ENCODE assay signal across 16 mouse cellular contexts in genomic region chr1:167262489-167263041, GRCm38 (mm10). TPM values are rescaled to one million over a fixed set of nuclear protein-coding genes. Genes with fewer than 3 reads are reported as not detected.
DNase-seq lines count a peak whose midpoint lies in the region; ATAC-seq and TF ChIP-seq lines count a peak whose summit lies in the region.
"Had no signal": no experiment of that assay in that cellular context is flagged by ENCODE, and none has a peak within 500 bp of the region (broad histone marks: within the 10 kb centered on the region; RNA-seq: fewer than 3 reads in every experiment).

No protein-coding gene starts in this region.

- H3K9ac ChIP-seq in heart, postnatal 0 days (replicated peaks; ENCODE audit: low read depth, low read length) = 0 out of 2 replicates have a peak overlapping the region, but pooled peaks have one; percentile 10
- H3K9ac ChIP-seq in stomach, embryonic 15.5 days = no peak overlapping the region
- H3K9ac ChIP-seq: forebrain, embryonic 13.5 days; hindbrain, embryonic 15.5 days; liver, embryonic 15.5 days; neural tube, embryonic 12.5 days had no signal

- no peak overlapping the region for H3K4me2 ChIP-seq in heart, postnatal 0 days (ENCODE audit: low read depth, low read length)
- H3K4me2 ChIP-seq in stomach, embryonic 15.5 days = no peak overlapping the region
- H3K4me2 ChIP-seq: forebrain, embryonic 13.5 days; hindbrain, embryonic 15.5 days; liver, embryonic 15.5 days; neural tube, embryonic 12.5 days had no signal

- TF ChIP-seq EP300 in heart, postnatal 0 days (IDR thresholded peaks at IDR 0.05; ENCODE audit: low read depth) = no peak

- DNase-seq in cerebellum, adult 18-20 months = peak; percentile 47 to 53
- DNase-seq in cerebellum, adult 8-10 months = no peak
- no peak for DNase-seq in heart, postnatal 0 days (ENCODE audit: low spot score)
- DNase-seq in heart, adult 9 months (ENCODE audit: low spot score in 2 of 2) = no peak
- no peak for DNase-seq in ovary, postnatal 10 days (ENCODE audit: low spot score)
- DNase-seq: adrenal gland, postnatal 25 days; embryo, embryonic 11 days; right cerebral cortex, postnatal 25 days; thymus, postnatal 36 days had no signal

- no peak overlapping the region for H3K4me3 ChIP-seq in heart, postnatal 0 days (ENCODE audit: low read depth, low read length)
- H3K4me3 ChIP-seq in brown adipose tissue, adult 24 weeks (ENCODE audit: insufficient read depth, low read depth, low read length) = no peak overlapping the region
- H3K4me3 ChIP-seq in stomach, embryonic 15.5 days (replicated peaks) = no peak overlapping the region
- H3K4me3 ChIP-seq: forebrain, embryonic 13.5 days; hindbrain, embryonic 15.5 days; liver, embryonic 15.5 days; neural tube, embryonic 12.5 days had no signal

- no peaks in the 10 kb centered on the region for H3K27me3 ChIP-seq in heart, postnatal 0 days (ENCODE audit: control insufficient read depth, insufficient read depth, low read length)
- H3K27me3 ChIP-seq in stomach, embryonic 15.5 days (replicated peaks) = no peaks in the 10 kb centered on the region
- H3K27me3 ChIP-seq: forebrain, embryonic 13.5 days; hindbrain, embryonic 15.5 days; liver, embryonic 15.5 days; megakaryocyte, embryonic 14.5 days; neural tube, embryonic 12.5 days had no signal

- H3K27ac ChIP-seq in heart, postnatal 0 days (ENCODE audit: low read depth) = peak overlapping the region; percentile 34
- peak overlapping the region; percentile 4; the same call in 1 of the 2 replicates for H3K27ac ChIP-seq in brown adipose tissue, adult 24 weeks (replicated peaks; ENCODE audit: low read depth, low read length)
- peak overlapping the region; percentile 17; the same call in 1 of the 2 replicates for H3K27ac ChIP-seq in stomach, embryonic 15.5 days
- H3K27ac ChIP-seq: forebrain, embryonic 13.5 days; hindbrain, embryonic 15.5 days; liver, embryonic 15.5 days; neural tube, embryonic 12.5 days had no signal

- no peak for TF ChIP-seq CTCF in heart, postnatal 0 days (IDR thresholded peaks at IDR 0.05; ENCODE audit: low read depth)

- H3K9me3 ChIP-seq in heart, postnatal 0 days (replicated peaks; ENCODE audit: control insufficient read depth, low read length) = no peaks in the 10 kb centered on the region
- H3K9me3 ChIP-seq in stomach, embryonic 15.5 days = no peaks in the 10 kb centered on the region
- H3K9me3 ChIP-seq: forebrain, embryonic 13.5 days; hindbrain, embryonic 15.5 days; liver, embryonic 15.5 days; megakaryocyte, embryonic 14.5 days; neural tube, embryonic 12.5 days had no signal

- peaks cover 25% of the 10 kb centered on the region for H3K4me1 ChIP-seq in heart, postnatal 0 days (ENCODE audit: control insufficient read depth, insufficient read depth)
- peaks cover 6% of the 10 kb centered on the region; the same call in 1 of the 2 replicates for H3K4me1 ChIP-seq in brown adipose tissue, adult 24 weeks (ENCODE audit: control insufficient read depth, insufficient read depth, insufficient read length, low read length)
- peaks cover 30% of the 10 kb centered on the region for H3K4me1 ChIP-seq in stomach, embryonic 15.5 days
- H3K4me1 ChIP-seq: hindbrain, embryonic 15.5 days had no signal

- H3K36me3 ChIP-seq in heart, postnatal 0 days (replicated peaks; ENCODE audit: control insufficient read depth, insufficient read depth, low read length) = no peaks in the 10 kb centered on the region
- H3K36me3 ChIP-seq in stomach, embryonic 15.5 days = no peaks in the 10 kb centered on the region
- H3K36me3 ChIP-seq: hindbrain, embryonic 15.5 days; liver, embryonic 15.5 days had no signal

- 37% methylated on average over 10 of the region's 10 CpGs for WGBS in heart, postnatal 0 days
- WGBS in stomach, embryonic 15.5 days = 54% methylated on average over 10 of the region's 10 CpGs

- no peak for ATAC-seq in heart, postnatal 0 days (ENCODE audit: insufficient read depth, low read depth)
- ATAC-seq in stomach, embryonic 15.5 days (ENCODE audit: insufficient read depth, low FRiP score, low read depth) = no peak
- ATAC-seq: forebrain, embryonic 13.5 days had no signal

RNA-seq across cellular contexts. Expression of gene Uck2, which starts 22.6 kb away (rescaled TPM):
- total RNA-seq in heart, postnatal 0 days (2014; rRNA removed; ENCODE audit: low replicate concordance) = 60.3 and 82.4 TPM in 2 replicates
- 26.4 and 30.7 TPM in 2 replicates for polyA plus RNA-seq in heart, postnatal 0 days (2015; fragmentation: Nextera tagmentation; extraction: Ambion mirVana)
- 13.8 and 23.6 TPM in 2 replicates for polyA plus RNA-seq in brown adipose tissue, adult 24 weeks (2012; ENCODE audit: insufficient read depth, insufficient read length, missing spikeins)
- 73.3 and 79.9 TPM in 2 replicates for polyA plus RNA-seq in stomach, embryonic 15.5 days (2015; fragmentation: Nextera tagmentation; extraction: Ambion mirVana)

RNA-seq across cellular contexts. Expression of gene Tmco1, which starts 45.6 kb away (rescaled TPM):
- total RNA-seq in heart, postnatal 0 days (2014; rRNA removed; ENCODE audit: low replicate concordance) = 68.1 and 113 TPM in 2 replicates
- polyA plus RNA-seq in heart, postnatal 0 days (2015; fragmentation: Nextera tagmentation; extraction: Ambion mirVana) = 86.6 and 96.7 TPM in 2 replicates
- 172 and 174 TPM in 2 replicates for polyA plus RNA-seq in brown adipose tissue, adult 24 weeks (2012; ENCODE audit: insufficient read depth, insufficient read length, missing spikeins)
- polyA plus RNA-seq in stomach, embryonic 15.5 days (2015; fragmentation: Nextera tagmentation; extraction: Ambion mirVana) = 86.2 and 94.3 TPM in 2 replicates

Comparison
In these comparisons a context has a peak if more than half of its experiments do, and no peak if none do; other contexts are left out.
1. DNase-seq: peak in cerebellum, adult 18-20 months (2 of 2); none in cerebellum, adult 8-10 months (single experiment), heart, postnatal 0 days (single experiment), heart, adult 9 months (0 of 2) and ovary, postnatal 10 days (single experiment).
2. Peak in every context shown above with its lines, with median percentiles within 50 percentile points of each other: H3K27ac ChIP-seq.